Mouse (Mus musculus): ENCODE data around the gene Cpsf6. TPM values are rescaled to one million over a fixed set of nuclear protein-coding genes. Genes with fewer than 3 reads are reported as not detected.
"Not testable (repeated sequence)": the region's sequence is repeated elsewhere in the genome, so short reads cannot be mapped to it uniquely, and the experiment has no call there.

Cpsf6 gene
- total RNA-seq, 2 experiments from 2014 or later: 107 to 114 TPM

- DNase-seq (ENCODE audit: low spot score in 2 of 2): peak in 1 of 2 experiments; percentile 42
Observed at GRCm38 (mm10) chr10:117402403-117403333, 22.9 kb upstream of the Cpsf6 start.

DNA sequence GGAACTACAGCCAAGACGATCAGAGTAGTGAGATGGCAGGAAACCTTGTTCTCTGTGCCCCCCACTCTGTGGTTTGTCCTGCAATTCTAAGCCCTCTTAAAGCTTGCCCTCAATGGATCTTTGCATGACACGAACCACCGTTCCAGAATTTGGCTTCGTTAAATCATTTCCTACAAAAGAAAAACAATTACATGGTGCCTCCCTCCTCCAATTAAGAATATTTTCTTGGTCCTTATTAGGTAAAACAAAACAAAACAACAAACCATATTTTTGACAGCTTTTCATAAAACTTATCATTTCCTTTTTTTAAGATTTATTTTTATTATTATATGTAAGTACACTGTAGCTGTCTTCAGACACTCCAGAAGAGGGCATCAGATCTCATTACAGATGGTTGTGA is 21.5 kb upstream of the Cpsf6 start:
- no peak for DNase-seq (ENCODE audit: low spot score in 2 of 2)

DNA sequence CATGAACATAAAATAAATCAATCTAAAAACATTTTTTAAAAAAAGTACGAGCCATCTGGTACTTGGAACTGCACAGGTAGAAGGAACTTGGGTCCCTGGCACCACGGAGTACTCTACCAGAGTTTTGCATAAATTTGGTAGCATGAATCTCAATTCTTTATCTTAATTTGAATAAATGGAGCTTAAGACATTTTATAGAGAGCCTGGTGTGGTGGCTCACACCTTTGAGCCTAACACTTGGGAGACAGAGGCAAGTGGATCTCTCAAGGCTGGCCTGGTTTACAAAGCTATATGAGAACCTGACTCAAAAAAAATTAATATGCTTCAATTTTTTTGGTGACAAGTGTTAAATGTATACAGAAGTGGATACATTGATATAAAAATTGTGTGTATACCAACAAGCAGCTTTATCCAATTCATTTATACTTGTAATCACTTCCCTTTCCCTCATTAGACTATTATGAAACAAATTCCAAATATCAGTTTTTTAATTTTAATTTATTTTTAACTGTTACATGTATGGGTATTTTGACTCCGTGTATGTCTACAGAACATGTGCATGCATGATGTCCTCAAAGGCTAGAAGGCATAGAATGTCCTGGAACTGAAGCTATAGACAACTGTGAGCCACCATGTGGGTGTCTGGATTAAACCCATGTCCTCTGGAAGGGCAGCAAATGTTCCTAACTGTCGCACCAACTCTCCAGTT is 20.6 kb upstream of the Cpsf6 start:
- DNase-seq (ENCODE audit: low spot score in 2 of 2): no peak

DNA sequence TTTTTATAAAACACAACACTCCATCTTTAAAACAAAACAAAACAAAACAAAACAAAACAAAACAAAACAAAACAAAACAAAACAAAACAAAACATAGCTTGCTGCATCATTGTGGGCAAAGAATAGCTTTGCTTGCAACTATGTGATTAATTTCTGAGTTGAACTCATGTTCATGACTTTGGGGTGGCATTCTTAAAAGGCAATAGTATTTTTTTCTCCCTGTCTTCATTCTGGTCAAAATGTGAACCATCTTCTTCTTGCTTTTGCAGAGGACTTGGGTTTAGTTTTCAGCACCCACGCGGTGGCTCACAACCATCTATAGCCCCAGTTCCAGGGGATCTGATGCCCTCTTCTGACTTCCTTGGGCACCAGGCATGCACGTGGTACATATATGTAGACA is 20.0 kb upstream of the Cpsf6 start:
- DNase-seq (ENCODE audit: low spot score in 2 of 2): no peak

GRCm38 (mm10) chr10:117399196-117399595 is 19.4 kb upstream of the Cpsf6 start:
- no peak for DNase-seq (ENCODE audit: low spot score in 2 of 2)

GRCm38 (mm10) chr10:117398044-117398780 is 18.4 kb upstream of the Cpsf6 start:
- no peak for DNase-seq (ENCODE audit: low spot score in 2 of 2)

DNA sequence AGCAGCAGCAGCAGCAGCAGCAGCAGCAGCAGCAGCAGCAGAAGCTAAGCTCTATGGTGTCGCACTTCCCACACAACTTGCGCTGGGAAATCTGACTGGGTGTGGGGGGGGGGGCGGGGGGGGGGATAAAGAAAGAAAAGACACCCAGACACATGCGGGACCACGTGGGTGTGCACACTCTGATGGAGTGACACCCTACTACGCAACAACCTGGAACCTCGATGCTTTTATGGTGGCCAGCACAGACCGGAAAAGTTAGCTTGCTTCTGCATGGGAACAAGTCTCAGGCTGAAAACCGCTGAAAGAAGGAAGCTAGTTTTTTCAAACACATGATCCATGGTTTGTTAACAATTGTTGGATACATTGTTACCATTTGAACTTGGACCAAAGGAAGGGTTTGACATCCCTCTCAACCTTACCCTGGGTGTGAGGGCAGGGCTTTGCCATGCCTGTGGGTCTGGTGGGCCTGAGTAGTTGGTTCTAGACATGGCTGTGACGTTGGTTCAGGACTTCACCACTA is 17.4 kb upstream of the Cpsf6 start:
- DNase-seq (ENCODE audit: low spot score in 2 of 2): no peak

GRCm38 (mm10) chr10:117396386-117397048 is 16.7 kb upstream of the Cpsf6 start:
- DNase-seq (ENCODE audit: low spot score in 2 of 2): no peak

- DNase-seq (ENCODE audit: low spot score in 2 of 2): no peak
Observed at GRCm38 (mm10) chr10:117395801-117396200, 16.0 kb upstream of the Cpsf6 start.

GRCm38 (mm10) chr10:117394738-117395550 is 15.1 kb upstream of the Cpsf6 start:
- DNase-seq (ENCODE audit: low spot score in 2 of 2): no peak

GRCm38 (mm10) chr10:117393891-117394395 is 14.1 kb upstream of the Cpsf6 start:
- DNase-seq (ENCODE audit: low spot score in 2 of 2): no peak

DNA sequence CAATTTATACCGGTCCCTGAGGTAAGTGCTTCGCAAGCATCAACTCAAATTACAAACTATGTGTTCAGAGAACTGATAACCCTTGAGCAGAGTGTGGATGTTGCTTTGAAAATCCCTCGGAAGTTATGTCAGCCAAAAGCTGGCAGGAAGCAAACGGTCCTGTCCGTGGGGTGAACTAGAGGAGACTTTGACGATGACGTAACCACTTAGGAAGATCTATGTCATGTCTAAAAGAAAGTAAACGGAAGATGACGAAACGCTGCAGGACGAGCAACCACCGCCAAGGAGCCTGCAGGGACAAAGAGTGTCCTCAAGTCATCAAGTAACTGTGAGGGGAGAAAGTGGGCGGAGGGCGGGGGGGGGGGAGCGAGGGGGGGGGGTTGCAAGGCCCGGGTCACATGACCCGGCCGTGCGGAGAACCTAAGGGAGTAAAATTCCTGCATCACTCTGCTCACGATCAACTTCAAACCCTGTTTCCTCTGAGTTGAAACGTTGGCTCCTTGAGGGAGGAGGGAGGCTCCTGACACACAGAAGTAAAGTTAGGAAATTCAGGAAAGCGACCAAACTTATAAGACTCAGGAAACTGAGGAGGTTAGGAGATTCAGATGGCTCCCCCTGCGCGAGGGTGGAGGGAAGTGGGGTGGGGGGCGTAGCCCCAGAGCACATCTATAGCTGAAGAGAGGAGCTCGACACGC is 13.5 kb upstream of the Cpsf6 start:
- no peak for DNase-seq (ENCODE audit: low spot score in 2 of 2)

GRCm38 (mm10) chr10:117392832-117393195 is 13.0 kb upstream of the Cpsf6 start:
- DNase-seq (ENCODE audit: low spot score in 2 of 2): no peak

DNA sequence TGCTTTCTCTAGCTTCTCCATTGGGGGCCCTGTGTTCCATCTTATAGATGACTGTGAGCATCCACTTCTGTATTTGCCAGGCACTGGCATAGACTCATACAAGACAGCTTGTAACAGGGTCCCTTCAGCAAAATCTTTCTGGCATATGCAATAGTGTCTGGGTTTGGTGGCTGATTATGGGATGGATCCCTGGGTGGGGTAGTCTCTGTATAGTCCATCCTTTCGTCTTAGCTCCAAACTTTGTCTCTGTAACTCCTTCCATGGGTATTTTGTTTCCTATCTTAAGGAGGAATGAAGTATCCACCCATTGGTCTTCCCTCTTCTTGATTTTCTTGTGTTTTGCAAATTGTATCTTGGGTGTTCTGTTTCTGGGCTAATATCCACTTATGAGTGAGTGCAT is 12.6 kb upstream of the Cpsf6 start:
- DNase-seq (ENCODE audit: low spot score in 2 of 2): not testable (repeated sequence)

- no peak for DNase-seq (ENCODE audit: low spot score in 2 of 2)
Observed at GRCm38 (mm10) chr10:117391801-117392200, 12.0 kb upstream of the Cpsf6 start.

GRCm38 (mm10) chr10:117391057-117391456 is 11.2 kb upstream of the Cpsf6 start:
- no peak for DNase-seq (ENCODE audit: low spot score in 2 of 2)

DNA sequence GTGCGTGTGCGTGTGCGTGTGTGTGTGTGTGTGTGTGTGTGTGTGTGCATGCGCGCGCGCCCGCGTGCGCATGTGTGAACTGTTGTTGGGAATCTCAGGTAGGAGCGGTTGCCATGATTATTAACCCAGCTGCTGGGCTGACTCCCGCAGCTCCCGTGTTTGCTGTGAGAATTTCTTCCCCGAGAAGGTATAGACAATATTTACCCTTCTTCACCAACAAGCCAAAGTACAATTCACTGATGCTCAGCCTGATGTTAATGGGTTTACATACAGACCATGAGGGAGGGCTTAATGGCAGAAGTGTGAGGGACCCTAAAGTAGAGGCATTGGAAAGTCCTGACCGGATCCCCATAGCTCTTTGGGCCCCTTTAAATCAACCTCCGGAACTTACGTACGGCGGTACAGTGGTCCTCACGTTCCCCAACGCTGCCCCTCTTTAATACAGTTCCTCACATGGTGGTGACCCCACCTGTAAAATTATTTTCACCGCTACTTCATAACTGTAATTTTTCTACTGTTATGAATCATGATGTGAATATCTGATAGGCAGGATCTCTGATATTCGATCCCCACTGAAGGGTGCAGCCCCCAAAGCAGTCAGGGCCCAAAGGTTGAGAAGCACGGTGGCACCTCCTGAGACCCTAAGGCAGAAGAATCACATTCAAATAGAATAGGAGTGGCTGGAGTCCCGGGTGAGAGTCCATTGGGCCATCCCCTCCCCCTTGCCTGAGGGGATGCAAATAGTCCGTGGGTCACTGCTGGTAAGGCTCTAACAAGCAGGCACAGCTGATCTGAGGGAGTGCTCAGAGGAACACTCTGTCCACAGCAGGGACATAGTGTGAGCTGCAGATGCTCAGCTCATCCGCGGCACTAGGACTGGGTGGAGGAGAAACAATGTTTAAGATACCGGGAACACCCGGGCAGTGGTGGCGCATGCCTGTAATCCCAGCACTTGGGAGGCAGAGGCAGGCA is 10.4 kb upstream of the Cpsf6 start:
- DNase-seq (ENCODE audit: low spot score in 2 of 2): no peak

- DNase-seq (ENCODE audit: low spot score in 2 of 2): no peak
Observed at GRCm38 (mm10) chr10:117389371-117389740, 9.5 kb upstream of the Cpsf6 start.

Measured in layer of hippocampus, postnatal 14 days (tissue).